Mouse (Mus musculus): ENCODE measurements at regions not wholly inside any gene's neighbourhood (a gene's known extent, or its start where the extent isn't known, plus 50 kb on each side); places are given as distances from the start of the nearest gene placed in this dataset.

DNA sequence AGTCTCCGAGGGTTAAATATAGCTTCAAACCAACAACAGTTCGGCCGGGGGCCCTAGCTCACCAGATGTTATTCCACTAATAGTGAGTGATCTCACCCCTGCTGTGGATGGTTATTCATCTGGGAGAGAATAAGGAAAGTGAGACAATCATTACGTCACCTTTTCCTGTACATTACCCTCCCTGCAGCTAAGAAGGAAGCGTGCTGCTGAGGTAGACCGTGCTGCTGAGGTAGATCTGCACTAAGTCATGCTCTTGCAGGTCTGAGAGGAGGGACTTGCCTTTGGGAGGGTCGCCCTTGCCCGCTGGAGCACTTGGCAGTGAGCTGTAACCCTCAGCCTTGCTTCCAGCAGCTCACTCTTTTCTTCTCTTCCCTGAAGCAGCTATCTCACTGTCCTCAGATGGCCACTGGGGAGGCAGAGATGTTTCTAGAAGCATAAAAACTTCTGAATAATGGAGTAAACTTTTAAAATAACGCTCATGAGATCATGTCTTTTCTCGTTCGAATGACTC lies 77.3 kb upstream of the Otud4 start:
- H3K4me1 ChIP-seq (ENCODE audit: control insufficient read depth, insufficient read depth, low read length), result no peaks in the 10 kb centered on the region
- H3K4me3 ChIP-seq (replicated peaks; ENCODE audit: extremely low read depth, low read depth, low read length), result no peak overlapping the region
- no peak for DNase-seq
- TF ChIP-seq POLR2A (IDR thresholded peaks at IDR 0.05; ENCODE audit: borderline replicate concordance, extremely low read depth, low read depth, low read length), result no peak
- TF ChIP-seq CTCF (IDR thresholded peaks at IDR 0.05; ENCODE audit: insufficient read depth, low read length), result no peak
- WGBS, result 34% methylated on average over 11 of the region's 11 CpGs

DNA sequence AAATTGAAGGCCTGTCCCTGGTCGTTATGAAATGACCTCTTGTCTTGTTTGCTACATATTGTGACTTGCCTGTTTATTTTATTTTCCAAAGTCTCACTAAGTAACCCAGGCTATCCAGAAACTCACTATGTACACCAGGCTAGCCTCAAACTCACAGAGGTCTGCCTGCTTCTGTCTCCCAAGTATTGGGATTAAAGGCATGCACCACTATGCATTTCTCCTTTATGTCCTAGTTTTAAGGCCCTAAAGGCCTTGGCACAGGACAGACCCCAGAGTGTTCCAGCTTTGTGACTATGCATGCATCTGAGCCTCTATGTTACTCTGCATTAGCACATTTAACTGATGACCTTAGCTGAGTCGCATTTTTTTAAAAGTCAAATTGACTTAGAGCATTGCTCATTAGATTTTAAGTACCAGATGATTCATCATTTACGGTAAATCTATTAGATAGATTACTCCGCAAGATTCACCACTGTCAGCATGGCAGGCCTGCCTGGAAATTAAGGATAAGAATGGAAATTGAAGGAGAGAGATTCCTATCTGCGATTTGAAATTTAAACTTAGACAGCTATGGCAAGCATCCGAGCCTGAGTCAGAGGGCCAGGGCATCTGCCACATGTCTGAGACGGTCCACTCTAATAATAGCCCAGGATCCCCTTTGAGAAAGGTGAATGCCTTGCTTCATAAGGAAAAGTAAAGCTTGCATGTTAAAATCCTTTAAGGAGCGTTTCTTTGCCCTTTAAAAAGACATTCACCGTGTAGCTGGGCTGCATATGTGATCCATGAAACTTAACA lies 78.0 kb upstream of the Otud4 start:
- WGBS, result 49% methylated on average over 9 of the region's 9 CpGs
- H3K4me3 ChIP-seq (replicated peaks; ENCODE audit: extremely low read depth, low read depth, low read length), result no peak overlapping the region
- no peaks in the 10 kb centered on the region for H3K4me1 ChIP-seq (ENCODE audit: control insufficient read depth, insufficient read depth, low read length)
- TF ChIP-seq CTCF (IDR thresholded peaks at IDR 0.05; ENCODE audit: insufficient read depth, low read length) (no peak), POLR2A (IDR thresholded peaks at IDR 0.05; ENCODE audit: borderline replicate concordance, extremely low read depth, low read depth, low read length) (no peak)
- no peak for DNase-seq

DNA sequence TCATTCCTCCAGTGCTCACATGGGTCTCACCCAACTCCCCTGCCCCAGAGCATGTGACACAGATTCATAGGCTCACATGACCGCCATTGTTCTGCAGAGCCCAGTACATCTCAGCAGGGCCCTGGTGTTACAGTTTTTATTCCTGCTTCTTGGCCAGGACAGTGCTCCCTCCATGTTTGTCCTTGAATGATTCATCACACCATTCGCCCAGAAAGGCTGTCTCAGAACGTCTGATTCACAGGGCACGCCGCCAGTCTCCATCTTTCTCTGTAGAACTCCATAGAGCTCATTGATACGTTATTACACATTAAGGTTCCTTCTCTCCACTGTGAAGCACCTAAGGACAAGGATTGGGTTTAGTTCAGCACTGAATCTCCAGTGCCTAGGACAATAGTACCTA lies 79.9 kb upstream of the Otud4 start:
- WGBS, result 84% methylated on average over 6 of the region's 6 CpGs
- no peak overlapping the region for H3K4me3 ChIP-seq (replicated peaks; ENCODE audit: extremely low read depth, low read depth, low read length)
- H3K4me1 ChIP-seq (ENCODE audit: control insufficient read depth, insufficient read depth, low read length), result no peaks in the 10 kb centered on the region
- no peak for DNase-seq
- TF ChIP-seq POLR2A (IDR thresholded peaks at IDR 0.05; ENCODE audit: borderline replicate concordance, extremely low read depth, low read depth, low read length), result no peak
- no peak for TF ChIP-seq CTCF (IDR thresholded peaks at IDR 0.05; ENCODE audit: insufficient read depth, low read length)

DNA sequence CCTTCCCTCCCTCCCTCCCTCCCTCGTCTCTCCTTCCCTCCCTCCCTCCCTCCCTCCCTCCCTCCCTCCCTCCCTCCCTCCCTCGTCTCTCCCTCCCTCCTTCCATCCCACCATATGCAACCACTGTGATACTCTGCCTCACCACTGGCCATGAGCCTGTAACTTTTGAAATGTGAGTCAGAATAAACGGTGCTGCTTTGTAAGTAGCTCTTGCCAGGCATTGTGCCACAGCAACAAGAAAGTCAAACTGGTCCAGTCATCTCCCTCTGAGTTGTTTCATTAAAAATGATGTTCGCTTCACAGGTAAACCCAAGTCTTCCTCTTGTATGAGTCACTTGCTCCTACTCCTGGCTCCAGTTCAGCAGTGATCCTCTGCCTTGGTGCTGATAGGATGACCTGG lies 85.1 kb upstream of the Otud4 start:
- TF ChIP-seq POLR2A (IDR thresholded peaks at IDR 0.05; ENCODE audit: borderline replicate concordance, extremely low read depth, low read depth, low read length) (no peak), CTCF (IDR thresholded peaks at IDR 0.05; ENCODE audit: insufficient read depth, low read length) (no peak)
- WGBS, result 76% methylated on average over 2 of the region's 4 CpGs
- H3K4me1 ChIP-seq (ENCODE audit: control insufficient read depth, insufficient read depth, low read length), result no peaks in the 10 kb centered on the region
- H3K4me3 ChIP-seq (replicated peaks; ENCODE audit: extremely low read depth, low read depth, low read length), result no peak overlapping the region
- no peak for DNase-seq

DNA sequence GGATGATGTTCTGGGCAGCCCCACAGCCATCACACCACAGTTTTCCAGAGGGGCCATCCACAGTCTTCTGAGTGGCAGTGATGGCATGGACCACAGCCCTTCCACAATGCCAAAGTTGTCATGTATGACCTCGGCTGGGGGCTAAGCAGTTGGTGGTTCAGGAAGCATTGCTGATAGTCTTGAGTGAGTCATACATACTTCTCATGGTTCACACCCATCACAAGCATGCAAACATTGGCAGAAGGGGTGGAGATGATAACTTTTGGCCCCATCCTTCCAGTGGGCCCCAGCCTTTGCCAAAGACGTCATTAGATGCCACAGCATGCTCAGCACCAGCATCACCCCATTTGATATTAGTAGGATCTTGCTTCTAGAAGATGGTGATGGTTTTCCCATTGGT lies 89.3 kb upstream of the Otud4 start:
- Histone ChIP-seq H3K4me1 (ENCODE audit: control insufficient read depth, insufficient read depth, low read length) (no peaks in the 10 kb centered on the region), H3K4me3 (replicated peaks; ENCODE audit: extremely low read depth, low read depth, low read length) (no peak overlapping the region)
- 66% methylated on average over 2 of the region's 2 CpGs for WGBS
- TF ChIP-seq POLR2A (IDR thresholded peaks at IDR 0.05; ENCODE audit: borderline replicate concordance, extremely low read depth, low read depth, low read length) (no peak), CTCF (IDR thresholded peaks at IDR 0.05; ENCODE audit: insufficient read depth, low read length) (no peak)
- DNase-seq, result no peak

GRCm38 (mm10) chr8:79548156-79548555 lies 91.3 kb upstream of the Otud4 start:
- 76% methylated on average over 6 of the region's 6 CpGs for WGBS
- no peak for TF ChIP-seq CTCF (IDR thresholded peaks at IDR 0.05; ENCODE audit: insufficient read depth, low read length)
- no peak for TF ChIP-seq POLR2A (IDR thresholded peaks at IDR 0.05; ENCODE audit: borderline replicate concordance, extremely low read depth, low read depth, low read length)
- no peak for DNase-seq

DNA sequence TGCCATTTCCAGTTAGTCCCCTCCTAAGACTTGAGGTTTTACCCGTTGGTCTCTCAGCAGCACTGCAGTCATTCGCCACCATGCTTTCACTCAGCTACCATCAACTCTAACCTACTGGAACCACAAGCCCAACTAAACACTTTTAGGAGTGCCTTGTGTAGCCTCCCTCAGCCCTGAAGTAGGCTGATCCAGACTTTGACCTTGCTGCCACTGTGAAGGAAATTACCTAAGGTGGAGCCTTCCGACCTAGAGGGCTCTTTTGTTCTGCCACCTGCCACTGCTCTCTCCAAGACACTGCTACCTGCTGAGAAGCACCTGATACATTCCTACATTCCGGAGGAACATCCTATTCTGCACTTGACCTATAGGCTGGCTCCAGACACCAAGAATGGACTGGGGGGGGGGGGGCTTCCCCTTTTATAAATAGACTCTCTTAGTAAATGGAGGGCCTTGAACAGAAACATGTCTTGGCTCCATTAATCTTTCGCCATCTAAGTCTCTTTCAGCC lies 93.5 kb upstream of the Otud4 start:
- 91% methylated on average over 5 of the region's 5 CpGs for WGBS
- TF ChIP-seq CTCF (IDR thresholded peaks at IDR 0.05; ENCODE audit: insufficient read depth, low read length) (no peak), POLR2A (IDR thresholded peaks at IDR 0.05; ENCODE audit: borderline replicate concordance, extremely low read depth, low read depth, low read length) (no peak)
- Histone ChIP-seq H3K4me1 (ENCODE audit: control insufficient read depth, insufficient read depth, low read length) (no peaks in the 10 kb centered on the region), H3K4me3 (replicated peaks; ENCODE audit: extremely low read depth, low read depth, low read length) (no peak overlapping the region)
- no peak for DNase-seq

More at GRCm38 (mm10) chr8:79548156-79548555, 91.3 kb upstream of the Otud4 start:
- H3K4me3 ChIP-seq (replicated peaks; ENCODE audit: extremely low read depth, low read depth, low read length), result no peak overlapping the region
- H3K4me1 ChIP-seq (ENCODE audit: control insufficient read depth, insufficient read depth, low read length), result no peaks in the 10 kb centered on the region

- WGBS, result 78% methylated on average over 2 of the region's 2 CpGs
- TF ChIP-seq POLR2A (IDR thresholded peaks at IDR 0.05; ENCODE audit: borderline replicate concordance, extremely low read depth, low read depth, low read length) (no peak), CTCF (IDR thresholded peaks at IDR 0.05; ENCODE audit: insufficient read depth, low read length) (no peak)
- no peak overlapping the region for H3K4me3 ChIP-seq (replicated peaks; ENCODE audit: extremely low read depth, low read depth, low read length)
- H3K4me1 ChIP-seq (ENCODE audit: control insufficient read depth, insufficient read depth, low read length), result no peaks in the 10 kb centered on the region
- DNase-seq, result no peak
Observed at GRCm38 (mm10) chr8:79542461-79542860, 97.0 kb upstream of the Otud4 start.

DNA sequence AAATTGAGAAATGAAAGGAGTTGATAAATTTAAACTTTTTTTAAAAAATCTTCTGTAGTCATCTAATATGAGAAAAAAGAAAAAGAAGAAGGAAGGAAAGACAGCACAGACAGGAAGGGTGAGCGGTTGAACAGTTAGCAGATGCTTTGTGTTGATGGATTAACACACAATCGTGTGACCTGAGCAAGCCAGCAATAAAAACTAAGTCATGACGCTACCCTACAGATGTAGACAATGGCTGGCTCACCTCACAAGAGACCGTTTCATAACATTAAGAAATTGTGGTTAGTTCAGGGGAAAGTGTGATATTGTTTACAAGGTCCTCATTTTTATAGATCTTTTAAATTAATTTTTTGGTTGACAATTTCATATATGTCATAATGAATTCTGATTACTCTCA lies 99.4 kb upstream of the Otud4 start:
- TF ChIP-seq CTCF (IDR thresholded peaks at IDR 0.05; ENCODE audit: insufficient read depth, low read length) (no peak), POLR2A (IDR thresholded peaks at IDR 0.05; ENCODE audit: borderline replicate concordance, extremely low read depth, low read depth, low read length) (no peak)
- 76% methylated on average over 4 of the region's 4 CpGs for WGBS
- no peak overlapping the region for H3K4me3 ChIP-seq (replicated peaks; ENCODE audit: extremely low read depth, low read depth, low read length)

More for the DNA sequence above, 99.4 kb upstream of the Otud4 start:
- DNase-seq, result no peak
- H3K4me1 ChIP-seq (ENCODE audit: control insufficient read depth, insufficient read depth, low read length), result no peaks in the 10 kb centered on the region

Measured in lung, adult 2 months (tissue).